Mouse (Mus musculus) lung, embryonic 15.5 days (tissue): ENCODE data around the gene Prcc. TPM values are rescaled to one million over a fixed set of nuclear protein-coding genes. Genes with fewer than 3 reads are reported as not detected.

ENCODE experiments used
- ATAC-seq: fragments of 200-750 bp; cut with Nextera tagmentation; 2 replicates; pipeline ENCODE4 v1.8.0; 2017; ENCODE audit warnings: moderate number of reproducible peaks, borderline replicate concordance; ENCODE audit not compliant: low FRiP score, low TSS enrichment; ENCODE audit errors: extremely low read depth
- H3K27ac ChIP-seq: fragments of 300-500 bp; sonication (generic); 2 replicates; pipeline ENCODE4 v1.5.1; 2015; ENCODE audit warnings: moderate library complexity, mild to moderate bottlenecking, inconsistent platforms
- H3K27me3 ChIP-seq: fragments of 300-500 bp; sonication (generic); 2 replicates; pipeline ENCODE4 v1.6.1; 2015; ENCODE audit warnings: inconsistent platforms
- H3K36me3 ChIP-seq: fragments of 300-500 bp; sonication (generic); 2 replicates; pipeline ENCODE4 v1.6.1; 2015; ENCODE audit warnings: inconsistent platforms
- H3K4me1 ChIP-seq: fragments of 300-500 bp; sonication (generic); 2 replicates; pipeline ENCODE4 v1.6.1; 2015; ENCODE audit warnings: inconsistent platforms
- H3K4me2 ChIP-seq: fragments of 300-500 bp; sonication (generic); 2 replicates; pipeline ENCODE4 v1.6.1; 2015; ENCODE audit warnings: inconsistent platforms, mild to moderate bottlenecking, moderate library complexity
- H3K4me3 ChIP-seq: fragments of 300-500 bp; sonication (generic); 2 replicates; pipeline ENCODE4 v1.5.1; 2015; ENCODE audit warnings: mild to moderate bottlenecking, inconsistent platforms
- H3K9ac ChIP-seq: fragments of 300-500 bp; sonication (generic); 2 replicates; pipeline ENCODE4 v1.6.1; 2015; ENCODE audit warnings: inconsistent platforms
- H3K9me3 ChIP-seq: fragments of 300-500 bp; sonication (generic); 2 replicates; pipeline ENCODE4 v1.6.1; 2016; ENCODE audit warnings: inconsistent platforms
- WGBS: fragments of 180-500 bp; shearing (Covaris S2); methylation state at CpG from one replicate; pipeline ENCODE4 v1.1.7; 2015; 5-methylcytosine and 5-hydroxymethylcytosine counted together
- polyA plus RNA-seq: library from polyadenylated mRNA; unstranded; fragments of >200 nt; fragmentation: Nextera tagmentation; extraction: Ambion mirVana; gene quantifications from 2 replicates; pipeline ENCODE4 v1.2.1, GENCODE M21; 2015

The Prcc gene
- polyA plus RNA-seq, 1 experiment from 2014 or later = 12.1 TPM

- Histone ChIP-seq H3K9me3 (no peaks in the 10 kb centered on the region), H3K27me3 (no peaks in the 10 kb centered on the region), H3K4me3 (no peak overlapping the region), H3K27ac (peak overlapping the region; percentile 86; the same call in 1 of the 2 replicates), H3K36me3 (peaks cover 58% of the 10 kb centered on the region), H3K9ac (no peak overlapping the region), H3K4me1 (peaks cover 15% of the 10 kb centered on the region), H3K4me2 (peak overlapping the region; percentile 79; the same call in 1 of the 2 replicates)
- ATAC-seq = no peak
- WGBS = 89% methylated on average over 1 of the region's 1 CpGs
These were observed 33.1 kb upstream of the Prcc start for GRCm38 (mm10) chr3:87918551-87918950.

GRCm38 (mm10) chr3:87916990-87917389, 31.6 kb upstream of the Prcc start:
- H3K4me2 ChIP-seq = no peak overlapping the region
- H3K9me3 ChIP-seq = no peaks in the 10 kb centered on the region
- no peak for ATAC-seq
- no peak overlapping the region for H3K27ac ChIP-seq
- no peak overlapping the region for H3K4me3 ChIP-seq
- peaks cover 51% of the 10 kb centered on the region for H3K36me3 ChIP-seq
- H3K27me3 ChIP-seq = no peaks in the 10 kb centered on the region
- no peak overlapping the region for H3K9ac ChIP-seq
- 81% methylated on average over 1 of the region's 1 CpGs for WGBS
- peaks cover 15% of the 10 kb centered on the region for H3K4me1 ChIP-seq

- ATAC-seq = no peak
- Histone ChIP-seq H3K27ac (no peak overlapping the region), H3K36me3 (peaks cover 48% of the 10 kb centered on the region), H3K27me3 (no peaks in the 10 kb centered on the region), H3K4me3 (no peak overlapping the region), H3K9me3 (no peaks in the 10 kb centered on the region), H3K9ac (no peak overlapping the region), H3K4me2 (no peak overlapping the region), H3K4me1 (peaks cover 33% of the 10 kb centered on the region)
- WGBS = 87% methylated on average over 10 of the region's 10 CpGs
These were observed 28.5 kb upstream of the Prcc start for GRCm38 (mm10) chr3:87913891-87914290.

GRCm38 (mm10) chr3:87913491-87913890, 28.1 kb upstream of the Prcc start:
- no peak overlapping the region for H3K4me3 ChIP-seq
- 72% methylated on average over 7 of the region's 7 CpGs for WGBS
- peaks cover 33% of the 10 kb centered on the region for H3K4me1 ChIP-seq
- H3K27me3 ChIP-seq = no peaks in the 10 kb centered on the region
- ATAC-seq = no peak
- no peak overlapping the region for H3K27ac ChIP-seq
- peaks cover 48% of the 10 kb centered on the region for H3K36me3 ChIP-seq
- H3K9me3 ChIP-seq = no peaks in the 10 kb centered on the region
- H3K4me2 ChIP-seq = no peak overlapping the region
- no peak overlapping the region for H3K9ac ChIP-seq

GRCm38 (mm10) chr3:87910573-87911141, 25.2 kb upstream of the Prcc start:
- Histone ChIP-seq H3K27me3 (no peaks in the 10 kb centered on the region), H3K36me3 (peaks cover 28% of the 10 kb centered on the region), H3K27ac (peak overlapping the region; percentile 96), H3K4me1 (peaks cover 41% of the 10 kb centered on the region), H3K9ac (peak overlapping the region; percentile 36), H3K4me3 (peak overlapping the region; percentile 40), H3K9me3 (no peaks in the 10 kb centered on the region), H3K4me2 (peak overlapping the region; percentile 74)
- ATAC-seq = peak; percentile 29
- WGBS = 8% methylated on average over 12 of the region's 12 CpGs

- WGBS = 11% methylated on average over 4 of the region's 4 CpGs
- no peaks in the 10 kb centered on the region for H3K9me3 ChIP-seq
- H3K9ac ChIP-seq = peak overlapping the region; percentile 36
- peak overlapping the region; percentile 74 for H3K4me2 ChIP-seq
- peaks cover 22% of the 10 kb centered on the region for H3K36me3 ChIP-seq
- ATAC-seq = no peak
- H3K4me1 ChIP-seq = peaks cover 41% of the 10 kb centered on the region
- H3K27ac ChIP-seq = peak overlapping the region; percentile 96
- peak overlapping the region; percentile 40 for H3K4me3 ChIP-seq
- H3K27me3 ChIP-seq = no peaks in the 10 kb centered on the region
These were observed 24.5 kb upstream of the Prcc start for GRCm38 (mm10) chr3:87909874-87910273.

GRCm38 (mm10) chr3:87909381-87909780, 24.0 kb upstream of the Prcc start:
- peaks cover 17% of the 10 kb centered on the region for H3K36me3 ChIP-seq
- H3K4me1 ChIP-seq = peaks cover 41% of the 10 kb centered on the region
- H3K27me3 ChIP-seq = no peaks in the 10 kb centered on the region
- no peak overlapping the region; the same call in 1 of the 2 replicates for H3K9ac ChIP-seq
- peak overlapping the region; percentile 40; the same call in 1 of the 2 replicates for H3K4me3 ChIP-seq
- 85% methylated on average over 2 of the region's 2 CpGs for WGBS
- H3K4me2 ChIP-seq = peak overlapping the region; percentile 74
- H3K9me3 ChIP-seq = no peaks in the 10 kb centered on the region
- peak overlapping the region; percentile 96 for H3K27ac ChIP-seq
- ATAC-seq = no peak

- H3K36me3 ChIP-seq = peaks cover 2% of the 10 kb centered on the region
- WGBS = 0% methylated on average over 1 of the region's 1 CpGs
- no peaks in the 10 kb centered on the region for H3K27me3 ChIP-seq
- peaks cover 41% of the 10 kb centered on the region for H3K4me1 ChIP-seq
- ATAC-seq = no peak
- peak overlapping the region; percentile 74 for H3K4me2 ChIP-seq
- peak overlapping the region; percentile 97 for H3K9ac ChIP-seq
- H3K4me3 ChIP-seq = peak overlapping the region; percentile 91
- H3K9me3 ChIP-seq = no peaks in the 10 kb centered on the region
- peak overlapping the region; percentile 96 for H3K27ac ChIP-seq
These were observed 22.5 kb upstream of the Prcc start for GRCm38 (mm10) chr3:87907906-87908305.

GRCm38 (mm10) chr3:87906981-87907857, 21.8 kb upstream of the Prcc start:
- H3K36me3 ChIP-seq = no peaks in the 10 kb centered on the region
- under 1% methylated on average over 27 of the region's 27 CpGs for WGBS
- peak overlapping the region; percentile 74 for H3K4me2 ChIP-seq
- H3K27me3 ChIP-seq = no peaks in the 10 kb centered on the region
- H3K9me3 ChIP-seq = no peaks in the 10 kb centered on the region
- H3K4me3 ChIP-seq = peak overlapping the region; percentile 91
- peak overlapping the region; percentile 96 for H3K27ac ChIP-seq
- peaks cover 41% of the 10 kb centered on the region for H3K4me1 ChIP-seq
- H3K9ac ChIP-seq = peak overlapping the region; percentile 97
- ATAC-seq = no peak; the same call in 1 of the 2 replicates

- Histone ChIP-seq H3K27ac (peak overlapping the region; percentile 96), H3K27me3 (no peaks in the 10 kb centered on the region), H3K4me1 (peaks cover 37% of the 10 kb centered on the region), H3K4me2 (peak overlapping the region; percentile 74), H3K9me3 (no peaks in the 10 kb centered on the region), H3K36me3 (no peaks in the 10 kb centered on the region), H3K4me3 (peak overlapping the region; percentile 91), H3K9ac (peak overlapping the region; percentile 97)
- ATAC-seq = peak; percentile 5; the same call in 1 of the 2 replicates
- under 1% methylated on average over 40 of the region's 47 CpGs for WGBS
These were observed 21.2 kb upstream of the Prcc start for GRCm38 (mm10) chr3:87906601-87906980.

- no peaks in the 10 kb centered on the region for H3K27me3 ChIP-seq
- H3K9ac ChIP-seq = peak within 1 kb of the TSS; percentile 97
- H3K4me3 ChIP-seq = peak within 1 kb of the TSS; percentile 91
- H3K9me3 ChIP-seq = no peaks in the 10 kb centered on the region
- peak; percentile 94 for ATAC-seq
- H3K4me1 ChIP-seq = peaks cover 33% of the 10 kb centered on the region
- peak within 1 kb of the TSS; percentile 96 for H3K27ac ChIP-seq
- under 1% methylated on average over 55 of the region's 57 CpGs for whole genome bisulfite sequencing
- H3K36me3 ChIP-seq = no peaks in the 10 kb centered on the region
- H3K4me2 ChIP-seq = peak within 1 kb of the TSS; percentile 74
These were observed 20.6 kb upstream of the Prcc start, which contains the start of gene Hdgf for GRCm38 (mm10) chr3:87905880-87906485. TSS of gene Hdgf (plus strand) at chr3:87906321.
